Mouse (Mus musculus) erythroblast, embryonic 14.5 days (primary cell): Measurements from ENCODE around the gene Lkaaear1.

Source experiments
- GATA1 ChIP-seq: IDR thresholded peaks from 2 replicates; pipeline ENCODE4 v1.6.1; 2012; ENCODE audit warnings: low read length, inconsistent platforms, mixed read lengths
- TAL1 ChIP-seq: IDR thresholded peaks from 3 replicates; pipeline ENCODE4 v1.6.1; 2012; ENCODE audit warnings: low read length, inconsistent platforms, mixed read lengths

- TF ChIP-seq GATA1 (no peak), TAL1 (no peak)
Measured at GRCm38 (mm10) chr2:181722213-181722612, 24.0 kb upstream of the Lkaaear1 start.
